ENCODE assay signal across 8 mouse cellular contexts in the genomic region with DNA sequence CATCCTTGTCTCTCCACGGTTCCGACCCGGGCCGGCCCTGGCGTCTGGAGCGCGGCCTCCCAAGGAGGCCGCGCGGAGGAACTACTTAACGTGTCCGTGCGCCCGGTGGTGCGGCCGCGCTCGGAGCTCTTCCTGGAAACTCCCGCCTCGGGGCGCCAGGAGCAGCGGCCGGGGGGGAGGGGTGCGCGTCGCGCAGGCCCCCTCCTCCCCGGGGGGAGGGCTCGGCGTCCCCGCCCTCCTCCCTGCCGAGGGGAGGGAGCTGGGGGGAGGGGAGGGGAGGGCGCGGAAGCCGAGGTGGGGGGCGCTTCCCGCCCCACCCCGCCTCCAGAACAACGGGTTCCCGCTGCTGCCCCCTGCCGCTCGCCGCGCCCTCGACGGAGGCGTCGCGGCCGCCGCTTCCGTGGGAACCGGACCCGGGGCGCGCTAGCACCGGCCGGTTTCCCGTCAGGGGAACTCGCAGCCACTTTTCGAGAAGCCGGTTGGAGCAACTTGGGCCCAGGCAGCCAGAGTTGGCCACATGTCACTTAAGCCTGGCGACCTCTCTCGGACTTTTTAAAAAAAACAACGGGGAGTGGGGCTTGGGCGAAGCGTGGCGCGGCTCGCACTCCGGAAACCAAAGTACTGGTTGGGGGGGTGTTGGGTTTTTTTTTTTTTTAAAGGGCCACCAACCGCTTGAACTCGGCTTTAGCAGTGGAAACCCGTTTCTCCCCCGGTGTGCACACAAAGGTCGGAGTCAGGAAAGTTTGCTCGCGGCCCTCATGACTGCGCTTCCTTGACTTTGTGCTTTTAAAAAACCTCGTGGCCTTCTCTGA. TPM values are rescaled to one million over a fixed set of nuclear protein-coding genes. Genes with fewer than 3 reads are reported as not detected.
DNase-seq lines count a peak whose midpoint lies in the region; ATAC-seq lines count a peak whose summit lies in the region.

No protein-coding gene starts in this region.

- no peaks in the 10 kb centered on the region for H3K27me3 ChIP-seq in intestine, embryonic 14.5 days (replicated peaks; ENCODE audit: control insufficient read depth, insufficient read depth, low read length)

- DNase-seq in adrenal gland, adult 18-20 months (ENCODE audit: low spot score in 2 of 2) = peak; percentile 85 to 91
- peak; percentile 98 for DNase-seq in embryo, embryonic 11 days
- DNase-seq in gastrocnemius, postnatal 25 days = peak; percentile 96
- DNase-seq in intestine, embryonic 14.5 days (ENCODE audit: low spot score) = peak; percentile 96
- peak; percentile 58 to 94 for DNase-seq in left cerebral cortex, postnatal 10 days (ENCODE audit: extremely low spot score in 1 of 2, low spot score in 2 of 2)
- peak; percentile 89 to 90 for DNase-seq in right cerebral cortex, postnatal 10 days (ENCODE audit: low spot score in 2 of 2)
- DNase-seq in urinary bladder, postnatal 14 days (ENCODE audit: low spot score) = peak; percentile 88

- peak overlapping the region; percentile 85 for H3K9ac ChIP-seq in intestine, embryonic 14.5 days (ENCODE audit: low read length)

- peak overlapping the region; percentile 100 for H3K27ac ChIP-seq in intestine, embryonic 14.5 days (ENCODE audit: low read depth)

- WGBS in intestine, embryonic 14.5 days = under 1% methylated on average over 48 of the region's 80 CpGs

- peak overlapping the region; percentile 46 for H3K4me3 ChIP-seq in intestine, embryonic 14.5 days (ENCODE audit: low read depth, low read length)

- H3K36me3 ChIP-seq in intestine, embryonic 14.5 days (ENCODE audit: control insufficient read depth, insufficient read depth, low read length) = no peaks in the 10 kb centered on the region

- peaks cover 22% of the 10 kb centered on the region for H3K4me1 ChIP-seq in intestine, embryonic 14.5 days (replicated peaks; ENCODE audit: control insufficient read depth, insufficient read depth, low read length)

- peak overlapping the region; percentile 59 for H3K4me2 ChIP-seq in intestine, embryonic 14.5 days (ENCODE audit: low read length)

- intact Hi-C loops in left cerebral cortex, postnatal 10 days (cut with DNase I) = loop anchor here (1.0 to 5.0 kb wide), 2 partner anchors 57 to 142 kb away; a partner anchor contains a TSS

- peak; percentile 75 for ATAC-seq in intestine, embryonic 14.5 days (replicated peaks; ENCODE audit: low FRiP score, low TSS enrichment, low read depth)
- ATAC-seq in megakaryocyte progenitor cell, adult 5-6 weeks (replicated peaks; ENCODE audit: poor library complexity) = peak; percentile 67

- H3K9me3 ChIP-seq in intestine, embryonic 14.5 days (ENCODE audit: control insufficient read depth, low read length) = no peaks in the 10 kb centered on the region

RNA-seq across cellular contexts. Expression of a gene that starts 57.6 kb away (rescaled TPM):
- 10 to 100 TPM; 37.9 to 43.6 TPM for total RNA-seq in adrenal gland, adult 18-20 months (2021)
- 10 to 100 TPM; 19.6 to 21.7 TPM for total RNA-seq in gastrocnemius, postnatal 25 days (2021)
- polyA plus RNA-seq in intestine, embryonic 14.5 days (2014; fragmentation: Nextera tagmentation; extraction: Ambion mirVana) = 40.3 and 40.5 TPM in 2 replicates
- 10 to 100 TPM; 76.0 to 76.8 TPM for total RNA-seq in left cerebral cortex, postnatal 10 days (2021)
- total RNA-seq in megakaryocyte progenitor cell, adult 5-6 weeks (2015) = 106 and 108 TPM in 2 replicates
- total RNA-seq in megakaryocyte progenitor cell, adult 5-6 weeks (2017) = 27.0 and 30.0 TPM in 2 replicates

Comparison
In these comparisons a context has a peak if more than half of its experiments do, and no peak if none do; other contexts are left out.
1. Peak in every context shown above with its lines: DNase-seq, ATAC-seq, H3K4me3 ChIP-seq and H3K27ac ChIP-seq.